Mouse (Mus musculus): Measurements from ENCODE around the gene Adamts2. TPM values are rescaled to one million over a fixed set of nuclear protein-coding genes. Genes with fewer than 3 reads are reported as not detected.

Adamts2 gene
- polyA plus RNA-seq, 1 experiment from 2014 or later: 2.7 TPM

DNA sequence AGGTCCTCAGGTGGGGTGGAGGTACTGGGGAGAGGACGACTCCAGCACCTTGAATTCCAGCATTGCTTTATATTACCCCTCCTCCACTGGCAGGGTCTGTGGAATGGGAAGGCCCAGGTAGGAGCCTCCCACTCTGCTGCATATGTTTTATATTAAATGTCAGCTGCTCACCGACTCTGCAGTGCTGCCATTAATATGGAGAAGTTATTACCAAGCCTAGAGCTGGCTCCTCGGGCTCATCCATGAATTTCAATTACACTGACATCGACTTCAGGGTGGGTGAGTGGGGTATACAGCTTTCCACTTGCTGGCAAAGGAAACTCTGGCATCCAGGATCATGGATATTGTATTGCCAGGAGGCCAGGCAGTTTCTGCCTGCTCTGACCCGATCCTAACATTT, 9.3 kb downstream of the Adamts2 start:
- no peak overlapping the region for H3K4me3 ChIP-seq (replicated peaks; ENCODE audit: low read depth, low read length)
- H3K9ac ChIP-seq (replicated peaks; ENCODE audit: low read length): no peak overlapping the region
- no peaks in the 10 kb centered on the region for H3K4me1 ChIP-seq (ENCODE audit: control insufficient read depth, insufficient read depth, low read length)
- DNase-seq (peak; percentile 18), ATAC-seq (ENCODE audit: low FRiP score, low TSS enrichment) (no peak)
- no peaks in the 10 kb centered on the region for H3K27me3 ChIP-seq (ENCODE audit: control insufficient read depth, insufficient read depth, low read length)
- no peaks in the 10 kb centered on the region for H3K36me3 ChIP-seq (ENCODE audit: control insufficient read depth, insufficient read depth, low read length)
- H3K27ac ChIP-seq (replicated peaks; ENCODE audit: low read depth, low read length): no peak overlapping the region
- 55% methylated on average over 5 of the region's 5 CpGs for WGBS
- H3K4me2 ChIP-seq (ENCODE audit: low read length): no peak overlapping the region
- no peaks in the 10 kb centered on the region for H3K9me3 ChIP-seq (ENCODE audit: control insufficient read depth, low read length)

DNA sequence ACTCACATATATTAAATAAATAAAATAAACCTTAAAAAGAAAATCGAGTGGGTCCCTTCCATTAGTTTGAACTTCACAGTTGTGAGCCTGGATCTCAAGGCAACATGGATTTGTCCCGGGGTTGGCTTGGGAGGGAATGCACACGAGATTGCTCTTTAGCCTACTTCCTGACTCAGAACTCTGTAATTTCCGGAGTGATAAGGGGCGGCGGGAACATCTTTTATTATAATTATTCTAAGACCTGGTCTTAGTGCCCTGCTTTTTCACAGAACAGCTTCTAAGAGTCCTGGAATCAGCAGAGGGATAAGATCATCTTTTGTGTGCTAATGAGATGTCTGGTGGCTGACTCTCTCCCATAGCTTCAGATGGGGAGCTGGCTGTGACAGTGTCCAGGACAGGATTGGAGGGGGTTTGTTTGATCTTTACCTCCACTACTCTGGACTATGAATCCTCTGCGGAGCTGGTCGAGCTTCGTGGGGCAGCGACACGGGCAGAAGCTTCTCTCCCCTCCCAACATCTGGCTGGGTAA, 15.2 kb downstream of the Adamts2 start:
- H3K4me1 ChIP-seq (ENCODE audit: control insufficient read depth, insufficient read depth, low read length): no peaks in the 10 kb centered on the region
- no peak for ATAC-seq (ENCODE audit: low FRiP score, low TSS enrichment)
- 90% methylated on average over 11 of the region's 11 CpGs for WGBS
- H3K36me3 ChIP-seq (ENCODE audit: control insufficient read depth, insufficient read depth, low read length): no peaks in the 10 kb centered on the region
- no peak overlapping the region for H3K4me3 ChIP-seq (replicated peaks; ENCODE audit: low read depth, low read length)
- no peaks in the 10 kb centered on the region for H3K27me3 ChIP-seq (ENCODE audit: control insufficient read depth, insufficient read depth, low read length)
- no peak overlapping the region for H3K9ac ChIP-seq (replicated peaks; ENCODE audit: low read length)
- no peaks in the 10 kb centered on the region for H3K9me3 ChIP-seq (ENCODE audit: control insufficient read depth, low read length)
- DNase-seq: no peak
- no peak overlapping the region for H3K4me2 ChIP-seq (ENCODE audit: low read length)
- H3K27ac ChIP-seq (replicated peaks; ENCODE audit: low read depth, low read length): no peak overlapping the region

DNA sequence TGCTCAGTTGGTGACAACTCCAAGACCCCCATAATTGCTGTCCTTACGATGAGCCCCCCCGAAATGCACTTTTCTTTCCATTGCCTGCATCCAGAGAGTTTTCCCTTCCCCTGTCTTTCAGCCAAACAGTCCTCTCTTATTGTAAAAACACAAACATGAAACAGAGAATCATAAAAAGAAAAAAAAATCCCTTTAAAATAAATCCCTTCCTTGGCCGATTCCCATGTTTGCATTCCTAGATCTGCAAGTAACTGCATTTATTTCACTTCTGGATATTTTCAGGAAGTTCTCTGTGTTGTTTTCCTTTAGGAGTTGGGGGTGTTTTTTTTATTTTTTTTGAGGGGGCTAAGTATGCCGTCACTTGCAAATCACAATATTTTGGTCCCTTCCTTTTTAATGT, 19.0 kb downstream of the Adamts2 start:
- no peaks in the 10 kb centered on the region for H3K36me3 ChIP-seq (ENCODE audit: control insufficient read depth, insufficient read depth, low read length)
- ATAC-seq (ENCODE audit: low FRiP score, low TSS enrichment): no peak
- H3K4me3 ChIP-seq (replicated peaks; ENCODE audit: low read depth, low read length): no peak overlapping the region
- H3K27me3 ChIP-seq (ENCODE audit: control insufficient read depth, insufficient read depth, low read length): no peaks in the 10 kb centered on the region
- no peaks in the 10 kb centered on the region for H3K9me3 ChIP-seq (ENCODE audit: control insufficient read depth, low read length)
- no peak overlapping the region for H3K9ac ChIP-seq (replicated peaks; ENCODE audit: low read length)
- 90% methylated on average over 4 of the region's 4 CpGs for WGBS
- no peak overlapping the region for H3K4me2 ChIP-seq (ENCODE audit: low read length)
- H3K27ac ChIP-seq (replicated peaks; ENCODE audit: low read depth, low read length): no peak overlapping the region
- DNase-seq: no peak
- H3K4me1 ChIP-seq (ENCODE audit: control insufficient read depth, insufficient read depth, low read length): no peaks in the 10 kb centered on the region

- Histone ChIP-seq H3K27me3 (ENCODE audit: control insufficient read depth, insufficient read depth, low read length) (no peaks in the 10 kb centered on the region), H3K4me1 (ENCODE audit: control insufficient read depth, insufficient read depth, low read length) (no peaks in the 10 kb centered on the region)
- ATAC-seq (ENCODE audit: low FRiP score, low TSS enrichment): no peak
Measured at GRCm38 (mm10) chr11:50621364-50621763, 19.5 kb downstream of the Adamts2 start.

GRCm38 (mm10) chr11:50622238-50622726, 20.4 kb downstream of the Adamts2 start:
- ATAC-seq (ENCODE audit: low FRiP score, low TSS enrichment): no peak

More at GRCm38 (mm10) chr11:50621364-50621763, 19.5 kb downstream of the Adamts2 start:
- DNase-seq: no peak
- H3K9ac ChIP-seq (replicated peaks; ENCODE audit: low read length): no peak overlapping the region
- 77% methylated on average over 5 of the region's 5 CpGs for WGBS
- H3K4me3 ChIP-seq (replicated peaks; ENCODE audit: low read depth, low read length): no peak overlapping the region
- H3K9me3 ChIP-seq (ENCODE audit: control insufficient read depth, low read length): no peaks in the 10 kb centered on the region
- H3K4me2 ChIP-seq (ENCODE audit: low read length): no peak overlapping the region
- no peak overlapping the region for H3K27ac ChIP-seq (replicated peaks; ENCODE audit: low read depth, low read length)
- no peaks in the 10 kb centered on the region for H3K36me3 ChIP-seq (ENCODE audit: control insufficient read depth, insufficient read depth, low read length)

GRCm38 (mm10) chr11:50623806-50624205, 21.9 kb downstream of the Adamts2 start:
- Histone ChIP-seq H3K9ac (replicated peaks; ENCODE audit: low read length) (no peak overlapping the region), H3K36me3 (ENCODE audit: control insufficient read depth, insufficient read depth, low read length) (no peaks in the 10 kb centered on the region), H3K4me3 (replicated peaks; ENCODE audit: low read depth, low read length) (no peak overlapping the region), H3K9me3 (ENCODE audit: control insufficient read depth, low read length) (no peaks in the 10 kb centered on the region), H3K27ac (replicated peaks; ENCODE audit: low read depth, low read length) (no peak overlapping the region), H3K27me3 (ENCODE audit: control insufficient read depth, insufficient read depth, low read length) (no peaks in the 10 kb centered on the region), H3K4me1 (ENCODE audit: control insufficient read depth, insufficient read depth, low read length) (no peaks in the 10 kb centered on the region), H3K4me2 (ENCODE audit: low read length) (no peak overlapping the region)
- DNase-seq: no peak
- ATAC-seq (ENCODE audit: low FRiP score, low TSS enrichment): no peak
- 86% methylated on average over 3 of the region's 3 CpGs for WGBS

More at GRCm38 (mm10) chr11:50622238-50622726, 20.4 kb downstream of the Adamts2 start:
- Histone ChIP-seq H3K4me3 (replicated peaks; ENCODE audit: low read depth, low read length) (no peak overlapping the region), H3K36me3 (ENCODE audit: control insufficient read depth, insufficient read depth, low read length) (no peaks in the 10 kb centered on the region), H3K9ac (replicated peaks; ENCODE audit: low read length) (no peak overlapping the region), H3K27ac (replicated peaks; ENCODE audit: low read depth, low read length) (no peak overlapping the region), H3K27me3 (ENCODE audit: control insufficient read depth, insufficient read depth, low read length) (no peaks in the 10 kb centered on the region), H3K4me1 (ENCODE audit: control insufficient read depth, insufficient read depth, low read length) (no peaks in the 10 kb centered on the region), H3K9me3 (ENCODE audit: control insufficient read depth, low read length) (no peaks in the 10 kb centered on the region), H3K4me2 (ENCODE audit: low read length) (no peak overlapping the region)
- DNase-seq: no peak
- WGBS: 70% methylated on average over 15 of the region's 15 CpGs

DNA sequence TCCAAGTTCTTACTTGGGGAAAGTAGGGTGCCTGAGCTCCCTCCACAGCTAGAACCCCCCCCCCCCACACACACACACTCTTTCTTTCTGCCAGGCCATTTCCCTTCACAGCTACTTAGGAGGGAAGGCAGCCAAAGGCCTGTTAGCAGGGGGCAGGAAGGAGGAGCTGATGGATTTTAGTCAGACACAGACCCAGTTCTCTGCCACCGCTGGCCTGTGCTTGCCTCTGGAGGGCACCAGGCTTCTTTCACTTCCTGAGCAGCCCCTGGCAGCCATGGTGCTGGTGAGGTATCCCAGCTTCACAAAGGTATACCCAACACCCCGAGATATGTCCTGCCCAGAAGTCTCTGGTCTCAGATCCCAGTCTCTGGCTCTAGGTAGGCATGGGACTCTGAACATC, 22.4 kb downstream of the Adamts2 start:
- H3K4me2 ChIP-seq (ENCODE audit: low read length): no peak overlapping the region
- no peaks in the 10 kb centered on the region for H3K36me3 ChIP-seq (ENCODE audit: control insufficient read depth, insufficient read depth, low read length)
- no peaks in the 10 kb centered on the region for H3K4me1 ChIP-seq (ENCODE audit: control insufficient read depth, insufficient read depth, low read length)
- no peaks in the 10 kb centered on the region for H3K27me3 ChIP-seq (ENCODE audit: control insufficient read depth, insufficient read depth, low read length)
- no peaks in the 10 kb centered on the region for H3K9me3 ChIP-seq (ENCODE audit: control insufficient read depth, low read length)
- peak; percentile 11 for DNase-seq
- 48% methylated on average over 2 of the region's 2 CpGs for WGBS
- no peak for ATAC-seq (ENCODE audit: low FRiP score, low TSS enrichment)
- no peak overlapping the region for H3K27ac ChIP-seq (replicated peaks; ENCODE audit: low read depth, low read length)
- no peak overlapping the region for H3K4me3 ChIP-seq (replicated peaks; ENCODE audit: low read depth, low read length)
- H3K9ac ChIP-seq (replicated peaks; ENCODE audit: low read length): no peak overlapping the region

DNA sequence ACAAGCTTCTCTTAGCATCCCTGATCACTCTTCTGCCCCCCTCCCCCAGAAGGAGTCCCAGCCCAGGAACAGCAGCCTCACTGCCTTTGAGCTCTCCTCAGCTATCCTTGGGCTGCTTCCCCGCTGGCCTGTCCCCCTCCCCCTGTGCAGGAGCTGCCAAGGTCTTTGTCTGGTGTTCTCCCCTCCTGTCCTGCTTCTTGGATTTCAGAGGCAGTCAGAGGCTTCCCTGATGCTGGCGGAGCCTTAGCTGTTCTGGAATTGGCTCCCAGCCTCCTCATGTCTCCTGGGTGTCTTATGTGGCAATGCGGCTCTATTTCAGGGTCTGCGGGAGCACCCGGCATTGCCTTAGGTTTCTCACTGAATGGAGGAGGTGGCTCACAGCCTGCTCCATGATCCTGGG, 22.8 kb downstream of the Adamts2 start:
- Histone ChIP-seq H3K4me3 (replicated peaks; ENCODE audit: low read depth, low read length) (no peak overlapping the region), H3K27me3 (ENCODE audit: control insufficient read depth, insufficient read depth, low read length) (no peaks in the 10 kb centered on the region), H3K27ac (replicated peaks; ENCODE audit: low read depth, low read length) (no peak overlapping the region), H3K36me3 (ENCODE audit: control insufficient read depth, insufficient read depth, low read length) (no peaks in the 10 kb centered on the region), H3K9ac (replicated peaks; ENCODE audit: low read length) (no peak overlapping the region), H3K4me1 (ENCODE audit: control insufficient read depth, insufficient read depth, low read length) (no peaks in the 10 kb centered on the region), H3K4me2 (ENCODE audit: low read length) (no peak overlapping the region), H3K9me3 (ENCODE audit: control insufficient read depth, low read length) (no peaks in the 10 kb centered on the region)
- 46% methylated on average over 5 of the region's 5 CpGs for WGBS
- DNase-seq (peak; percentile 19), ATAC-seq (ENCODE audit: low FRiP score, low TSS enrichment) (no peak)

DNA sequence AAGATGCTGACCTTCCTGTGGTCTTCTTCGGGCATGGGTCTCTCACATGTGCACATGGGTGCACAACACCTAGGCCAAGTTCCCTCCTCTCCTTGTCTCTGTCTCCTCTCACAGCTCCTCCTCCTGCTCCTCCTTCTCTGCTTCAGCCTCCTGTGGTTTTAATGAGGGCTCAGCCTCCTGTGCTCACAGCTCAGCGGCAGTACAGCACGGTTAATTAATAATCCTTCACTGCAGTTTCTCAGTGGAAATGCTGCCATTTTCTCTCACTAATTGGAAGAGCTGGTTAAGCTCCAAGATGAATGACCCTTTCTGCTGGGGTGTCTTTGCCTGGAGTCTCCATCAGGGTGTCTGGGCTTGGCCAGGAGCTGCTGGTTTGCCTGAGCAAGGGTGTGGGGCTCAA, 27.0 kb downstream of the Adamts2 start:
- H3K4me3 ChIP-seq (replicated peaks; ENCODE audit: low read depth, low read length): no peak overlapping the region
- H3K4me1 ChIP-seq (ENCODE audit: control insufficient read depth, insufficient read depth, low read length): no peaks in the 10 kb centered on the region
- no peaks in the 10 kb centered on the region for H3K9me3 ChIP-seq (ENCODE audit: control insufficient read depth, low read length)
- H3K36me3 ChIP-seq (ENCODE audit: control insufficient read depth, insufficient read depth, low read length): no peaks in the 10 kb centered on the region
- WGBS: 40% methylated on average over 3 of the region's 3 CpGs
- no peak overlapping the region for H3K9ac ChIP-seq (replicated peaks; ENCODE audit: low read length)
- no peak overlapping the region for H3K4me2 ChIP-seq (ENCODE audit: low read length)
- DNase-seq (peak; percentile 16), ATAC-seq (ENCODE audit: low FRiP score, low TSS enrichment) (no peak)
- H3K27me3 ChIP-seq (ENCODE audit: control insufficient read depth, insufficient read depth, low read length): no peaks in the 10 kb centered on the region
- no peak overlapping the region for H3K27ac ChIP-seq (replicated peaks; ENCODE audit: low read depth, low read length)

Measured in midbrain, embryonic 14.5 days (tissue).